Mouse (Mus musculus) liver, embryonic 16.5 days (tissue): ENCODE results near the gene Fam214a. TPM values are rescaled to one million over a fixed set of nuclear protein-coding genes. Genes with fewer than 3 reads are reported as not detected.
A peak's percentile ranks its signal among the peaks of the same experiment; 100 is the strongest.

Source experiments
- ATAC-seq: fragments of 200-750 bp; cut with Nextera tagmentation; 2 replicates; pipeline ENCODE4 v1.8.0; 2017; ENCODE audit warnings: low read depth, mild to moderate bottlenecking, moderate number of reproducible peaks, moderate library complexity
- H3K27ac ChIP-seq: fragments of 300-500 bp; sonication (generic); 2 replicates; pipeline ENCODE4 v1.5.1; 2014; ENCODE audit warnings: mild to moderate bottlenecking, low read length
- H3K27me3 ChIP-seq: fragments of 300-500 bp; sonication (generic); 2 replicates; pipeline ENCODE4 v1.6.1; 2014; ENCODE audit warnings: low read depth, low read length, mixed read lengths; ENCODE audit not compliant: control insufficient read depth, insufficient read depth
- H3K36me3 ChIP-seq: fragments of 300-500 bp; sonication (generic); 2 replicates; pipeline ENCODE4 v1.6.1; 2014; ENCODE audit warnings: mild to moderate bottlenecking; ENCODE audit not compliant: control insufficient read depth, insufficient read depth
- H3K4me1 ChIP-seq: fragments of 300-500 bp; sonication (generic); 2 replicates; pipeline ENCODE4 v1.6.1; 2014; ENCODE audit warnings: low read depth, low read length, mixed read lengths; ENCODE audit not compliant: control insufficient read depth
- H3K4me2 ChIP-seq: fragments of 300-500 bp; sonication (generic); 2 replicates; pipeline ENCODE4 v1.6.1; 2014; ENCODE audit warnings: low read depth, low read length, mixed read lengths
- H3K4me3 ChIP-seq: fragments of 300-500 bp; sonication (generic); 2 replicates; pipeline ENCODE4 v1.5.1; 2014; ENCODE audit warnings: low read depth, mild to moderate bottlenecking, low read length
- H3K9ac ChIP-seq: fragments of 300-500 bp; sonication (generic); 2 replicates; pipeline ENCODE4 v1.6.1; 2014; ENCODE audit warnings: low read depth, low read length
- H3K9me3 ChIP-seq: fragments of 300-500 bp; sonication (generic); replicated peaks from 2 replicates; pipeline ENCODE4 v1.6.1; 2016; ENCODE audit warnings: low read length; ENCODE audit not compliant: control insufficient read depth
- WGBS: fragments of 180-500 bp; shearing (Covaris S2); extraction: QIAGEN DNeasy Blood & Tissue Kit; methylation state at CpG from one replicate; pipeline ENCODE4 v1.1.7; 2014; ENCODE audit not compliant: insufficient replicate concordance; 5-methylcytosine and 5-hydroxymethylcytosine counted together
- polyA plus RNA-seq: library from polyadenylated mRNA; unstranded; fragments of >200 nt; fragmentation: Nextera tagmentation; extraction: Ambion mirVana; gene quantifications from 2 replicates; pipeline ENCODE4 v1.2.1, GENCODE M21; 2015

Fam214a gene
- polyA plus RNA-seq, 1 experiment from 2014 or later = 2.7 TPM

DNA sequence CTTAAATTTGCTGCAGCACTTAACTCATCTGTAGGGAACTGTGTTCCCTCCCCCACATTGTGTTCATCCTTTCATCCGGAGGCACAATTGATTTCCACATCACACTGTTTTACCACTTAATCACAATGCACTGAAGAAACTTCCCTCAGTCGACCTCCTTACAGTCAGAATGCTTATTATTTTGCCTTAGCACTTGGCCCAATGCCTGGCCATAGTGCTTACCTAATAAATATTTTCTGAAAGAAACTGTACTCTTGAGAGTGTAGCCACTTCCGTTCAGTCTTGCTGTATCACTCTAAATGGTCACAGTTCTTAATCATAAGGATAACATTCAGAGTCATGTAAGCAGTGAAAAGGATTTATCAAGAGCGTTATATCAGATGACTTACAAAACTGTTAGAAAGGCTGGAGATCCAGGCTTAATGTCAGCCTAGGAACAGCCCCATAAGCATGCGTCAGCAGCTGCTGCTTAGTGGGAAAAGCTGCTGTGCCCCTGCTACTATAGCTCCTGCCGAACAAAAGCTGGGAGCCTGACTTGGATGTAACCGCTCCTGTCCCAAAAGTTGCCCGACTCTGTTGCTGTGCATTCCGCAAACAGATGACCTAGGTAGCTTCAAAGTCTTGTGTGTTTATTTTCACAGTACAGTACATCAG, 112.1 kb downstream of the Fam214a start:
- H3K27me3 ChIP-seq = peaks cover 2% of the 10 kb centered on the region; the same call in 1 of the 2 replicates
- H3K4me2 ChIP-seq = no peak overlapping the region
- ATAC-seq = no peak
- no peak overlapping the region for H3K9ac ChIP-seq
- no peaks in the 10 kb centered on the region for H3K36me3 ChIP-seq
- no peak overlapping the region for H3K4me3 ChIP-seq
- no peaks in the 10 kb centered on the region for H3K9me3 ChIP-seq
- no peaks in the 10 kb centered on the region for H3K4me1 ChIP-seq
- 67% methylated on average over 9 of the region's 9 CpGs for WGBS
- H3K27ac ChIP-seq = no peak overlapping the region

DNA sequence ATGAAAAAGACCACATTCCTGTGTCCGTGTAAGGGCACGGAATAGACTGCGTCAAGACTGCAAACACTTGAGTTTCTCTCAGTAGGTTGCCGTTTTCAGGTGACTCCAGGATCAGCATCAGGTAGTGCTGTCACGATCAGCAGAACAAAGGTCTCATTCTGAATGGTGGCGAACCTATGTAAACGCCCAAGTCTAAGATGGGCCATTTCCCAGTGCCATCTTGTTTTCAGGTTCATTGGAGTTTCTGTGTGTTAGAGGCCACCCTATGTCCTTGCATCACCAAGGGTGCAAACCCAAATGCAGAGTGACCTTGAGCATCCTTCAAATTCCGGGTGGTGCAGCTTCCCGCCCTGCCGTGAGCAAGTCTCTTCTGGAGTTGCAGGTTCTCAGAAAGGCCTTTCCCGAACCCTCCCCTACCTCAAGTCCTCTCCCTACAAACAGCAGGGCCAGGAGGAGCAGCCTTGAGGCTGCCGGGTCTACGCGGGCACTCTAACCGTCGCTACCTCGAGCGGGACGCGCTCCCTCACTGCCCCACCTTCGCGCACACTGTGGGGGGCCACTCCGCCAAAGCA, 117.9 kb downstream of the Fam214a start, which contains the start of gene Myo5a:
TSS of gene Myo5a (plus strand) at position 559 of the 572 bp plus-strand sequence.
- peak within 1 kb of the TSS; percentile 90 for H3K4me2 ChIP-seq
- H3K27ac ChIP-seq = peak within 1 kb of the TSS; percentile 29; the same call in 1 of the 2 replicates
- no peaks in the 10 kb centered on the region for H3K36me3 ChIP-seq
- H3K9ac ChIP-seq = peak within 1 kb of the TSS; percentile 67
- peaks cover 32% of the 10 kb centered on the region for H3K27me3 ChIP-seq
- H3K9me3 ChIP-seq = no peaks in the 10 kb centered on the region
- peak within 1 kb of the TSS; percentile 71 for H3K4me3 ChIP-seq
- 24% methylated on average over 23 of the region's 23 CpGs for WGBS
- H3K4me1 ChIP-seq = peaks cover 14% of the 10 kb centered on the region
- ATAC-seq = no peak

DNA sequence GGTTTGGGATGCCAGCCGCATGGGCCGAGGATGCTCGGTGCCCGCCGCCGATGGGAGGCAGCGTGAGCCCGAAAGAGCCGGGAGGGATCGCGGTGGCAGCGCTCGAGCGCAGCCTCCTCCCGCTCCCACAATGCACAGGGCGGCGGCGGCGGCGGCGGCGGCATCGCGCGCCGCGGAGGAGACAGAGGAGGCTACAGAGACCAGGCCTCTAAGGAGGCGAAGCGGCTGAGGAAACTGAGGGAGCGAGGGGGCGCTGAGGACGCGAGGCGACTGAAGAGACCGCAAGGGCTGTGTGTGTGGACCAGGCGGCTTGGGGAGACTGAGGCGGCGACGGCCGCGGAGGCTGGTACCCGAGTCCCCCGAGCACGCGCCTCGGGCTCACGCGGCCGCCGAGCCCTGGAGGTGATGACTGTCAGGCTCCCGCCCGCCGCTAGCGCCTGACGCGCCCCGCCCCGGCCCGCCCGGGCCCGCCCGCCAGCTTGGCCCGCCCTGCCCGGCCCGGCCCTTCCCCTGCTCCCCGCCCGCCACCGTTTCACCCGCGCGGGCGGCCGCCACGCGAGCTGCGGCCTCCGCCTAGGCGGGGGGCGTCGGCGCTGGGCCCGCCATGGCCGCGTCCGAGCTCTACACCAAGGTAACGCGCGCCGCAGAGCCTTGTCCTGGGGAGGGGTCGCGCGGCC, 118.5 kb downstream of the Fam214a start:
- peak; percentile 97 for ATAC-seq
- H3K4me3 ChIP-seq = peak overlapping the region; percentile 71
- WGBS = under 1% methylated on average over 56 of the region's 92 CpGs
- H3K9me3 ChIP-seq = no peaks in the 10 kb centered on the region
- H3K27me3 ChIP-seq = peaks cover 32% of the 10 kb centered on the region
- peak overlapping the region; percentile 29; the same call in 1 of the 2 replicates for H3K27ac ChIP-seq
- peak overlapping the region; percentile 90 for H3K4me2 ChIP-seq
- no peaks in the 10 kb centered on the region for H3K36me3 ChIP-seq
- H3K9ac ChIP-seq = peak overlapping the region; percentile 67
- peaks cover 14% of the 10 kb centered on the region for H3K4me1 ChIP-seq

DNA sequence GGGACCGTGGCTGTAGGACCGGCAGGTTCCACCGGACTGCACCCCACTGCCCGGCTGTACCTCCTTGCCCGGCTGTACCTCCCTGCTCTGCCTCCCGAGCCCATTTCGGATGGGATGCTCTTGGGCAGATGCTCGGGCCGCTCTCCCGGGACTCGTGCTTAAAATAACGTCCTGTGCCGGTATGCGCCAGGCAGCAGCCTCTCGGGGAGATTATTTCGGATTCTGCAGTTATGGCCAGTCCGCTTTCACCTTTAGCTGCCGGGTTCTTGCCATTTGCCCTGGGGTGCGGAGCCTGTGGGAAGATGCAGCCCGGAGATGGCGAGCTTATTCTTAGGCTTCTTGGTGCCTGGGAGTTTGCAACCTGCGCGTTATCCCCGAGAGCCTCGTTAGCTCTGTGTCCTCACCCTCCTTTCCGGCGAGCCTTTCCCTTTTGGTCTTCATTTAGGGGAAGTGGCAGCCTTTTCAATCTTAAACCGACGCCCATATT, 119.1 kb downstream of the Fam214a start:
- WGBS = under 1% methylated on average over 29 of the region's 29 CpGs
- no peak for ATAC-seq
- Histone ChIP-seq H3K27ac (no peak overlapping the region), H3K4me2 (peak overlapping the region; percentile 90), H3K36me3 (no peaks in the 10 kb centered on the region), H3K9me3 (no peaks in the 10 kb centered on the region), H3K9ac (peak overlapping the region; percentile 67), H3K4me1 (peaks cover 14% of the 10 kb centered on the region), H3K27me3 (peaks cover 32% of the 10 kb centered on the region), H3K4me3 (peak overlapping the region; percentile 71)

- Histone ChIP-seq H3K27me3 (peaks cover 32% of the 10 kb centered on the region), H3K4me1 (peaks cover 14% of the 10 kb centered on the region), H3K4me2 (peak overlapping the region; percentile 90; the same call in 1 of the 2 replicates), H3K9me3 (no peaks in the 10 kb centered on the region), H3K36me3 (no peaks in the 10 kb centered on the region), H3K9ac (no peak overlapping the region), H3K27ac (no peak overlapping the region), H3K4me3 (peak overlapping the region; percentile 71; the same call in 1 of the 2 replicates)
- no peak for ATAC-seq
- whole genome bisulfite sequencing = 43% methylated on average over 3 of the region's 3 CpGs
Measured at GRCm38 (mm10) chr9:75072361-75072760, 119.7 kb downstream of the Fam214a start.

- Histone ChIP-seq H3K4me2 (no peak overlapping the region), H3K9me3 (no peaks in the 10 kb centered on the region), H3K27me3 (peaks cover 6% of the 10 kb centered on the region), H3K36me3 (no peaks in the 10 kb centered on the region), H3K4me1 (no peaks in the 10 kb centered on the region), H3K4me3 (no peak overlapping the region), H3K9ac (no peak overlapping the region), H3K27ac (no peak overlapping the region)
- ATAC-seq = no peak
Measured at GRCm38 (mm10) chr9:75077191-75077590, 124.5 kb downstream of the Fam214a start.

Other genes with a start within 250 kb of the Fam214a start
- 2.4 and 2.6 TPM in 2 replicates for gene Onecut1, start 91.0 kb upstream of the Fam214a start, polyA plus RNA-seq
- 109 and 121 TPM in 2 replicates for gene Arpp19, start 84.7 kb downstream of the Fam214a start, polyA plus RNA-seq
- gene Myo5a, start 118.1 kb downstream of the Fam214a start, polyA plus RNA-seq = 1.4 and 1.6 TPM in 2 replicates